Mouse (Mus musculus): ENCODE data around the gene Bfsp2.
"Not testable (repeated sequence)": the region's sequence is repeated elsewhere in the genome, so short reads cannot be mapped to it uniquely, and the experiment has no call there.

Gene Bfsp2

DNA sequence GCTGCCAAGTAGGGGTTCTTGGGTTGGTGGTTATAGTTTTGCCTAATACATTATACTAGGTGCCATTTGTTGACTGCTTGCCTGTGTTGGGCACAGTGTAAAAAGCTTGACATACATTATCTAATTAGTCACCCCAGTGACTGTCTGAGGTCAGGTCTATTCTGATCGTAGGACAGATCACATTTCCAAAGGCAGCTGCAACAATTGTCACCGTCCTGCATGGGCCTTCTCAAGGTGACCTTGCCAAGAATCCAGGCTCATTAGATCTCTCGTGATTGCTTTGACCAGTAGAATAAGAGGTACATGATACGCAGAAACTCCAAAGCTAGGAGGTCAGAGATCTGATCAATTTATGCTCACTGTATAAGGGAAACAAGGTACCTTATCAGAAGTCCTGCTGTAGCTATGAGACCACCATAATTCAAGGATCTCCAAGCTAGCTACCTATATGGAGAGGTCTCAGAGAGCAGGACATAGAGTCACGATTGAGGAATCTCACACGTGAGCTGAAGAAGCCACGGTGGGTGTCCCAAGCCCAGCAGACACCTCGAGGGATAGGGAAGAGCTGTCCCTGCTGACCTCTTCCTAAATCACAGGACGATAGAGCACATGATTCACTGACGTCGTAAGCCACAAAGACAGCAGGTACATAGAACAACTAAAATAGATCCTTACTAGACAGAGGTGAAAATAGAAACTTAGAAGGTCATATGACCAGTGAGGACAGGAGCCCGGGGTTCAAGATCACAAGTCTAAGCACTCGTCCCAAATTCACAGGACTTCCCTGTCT, 49.6 kb downstream of the Bfsp2 start:
- DNase-seq (ENCODE audit: low spot score): no peak

DNA sequence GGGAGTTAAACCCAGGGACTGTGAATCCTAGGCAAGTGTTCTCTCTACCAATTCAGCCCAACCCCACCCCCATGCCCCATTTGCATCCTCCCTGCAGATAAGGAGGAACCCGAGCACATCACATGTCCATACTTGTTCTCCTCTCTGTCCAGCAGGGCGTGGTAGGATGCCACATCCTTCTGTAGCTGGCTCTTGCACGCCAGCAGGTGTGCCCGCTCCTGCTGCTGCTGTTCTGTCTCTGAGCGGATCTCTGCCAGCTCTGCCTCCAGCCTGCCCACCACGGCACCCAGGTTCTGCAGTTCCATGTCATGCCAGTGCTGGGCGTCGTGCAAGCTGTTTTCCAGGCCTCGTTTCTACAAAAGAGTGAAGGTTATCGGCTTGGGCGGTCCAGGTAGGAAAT, 53.8 kb downstream of the Bfsp2 start:
- DNase-seq (ENCODE audit: low spot score): no peak

DNA sequence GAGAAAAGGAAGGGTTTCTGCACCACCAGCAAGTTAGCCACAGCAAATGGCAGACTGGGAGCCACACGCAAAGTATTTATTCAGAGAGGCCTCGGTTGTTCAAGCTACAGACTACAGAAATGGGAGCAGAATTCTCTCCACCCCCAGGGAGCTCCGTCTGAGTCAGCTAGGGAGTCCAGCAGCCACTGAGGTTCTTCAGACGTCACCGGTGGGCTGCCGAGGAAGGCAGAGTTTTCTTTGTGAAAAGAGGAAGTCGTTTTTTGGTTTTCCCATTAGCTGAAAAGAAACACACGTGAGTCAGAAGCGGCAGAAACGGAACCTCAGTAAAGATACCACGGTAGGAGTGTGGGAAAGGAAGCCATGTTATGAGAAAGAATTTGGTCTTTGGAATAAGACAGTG, 55.4 kb downstream of the Bfsp2 start:
- DNase-seq (ENCODE audit: low spot score): no peak

DNA sequence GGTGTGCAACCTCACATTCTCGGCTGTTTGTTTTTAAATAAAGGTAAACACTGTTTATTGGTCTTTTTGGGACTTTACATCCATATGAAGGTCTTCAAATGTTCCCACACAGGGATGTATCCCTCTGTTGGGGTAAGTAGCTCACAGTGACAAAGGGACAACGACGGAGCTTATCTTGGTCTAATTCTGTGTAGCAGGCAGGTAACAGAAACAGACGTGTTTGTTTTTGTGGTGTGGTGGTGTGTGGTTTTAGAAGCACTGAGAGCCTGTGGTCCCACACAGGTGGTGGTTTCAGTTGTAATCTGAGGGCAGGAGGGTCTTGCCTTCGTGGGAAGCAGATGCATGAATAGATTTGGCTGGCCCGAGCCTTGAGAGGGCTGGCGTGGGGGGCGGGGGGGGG, 56.3 kb downstream of the Bfsp2 start:
- no peak for DNase-seq (ENCODE audit: low spot score)

DNA sequence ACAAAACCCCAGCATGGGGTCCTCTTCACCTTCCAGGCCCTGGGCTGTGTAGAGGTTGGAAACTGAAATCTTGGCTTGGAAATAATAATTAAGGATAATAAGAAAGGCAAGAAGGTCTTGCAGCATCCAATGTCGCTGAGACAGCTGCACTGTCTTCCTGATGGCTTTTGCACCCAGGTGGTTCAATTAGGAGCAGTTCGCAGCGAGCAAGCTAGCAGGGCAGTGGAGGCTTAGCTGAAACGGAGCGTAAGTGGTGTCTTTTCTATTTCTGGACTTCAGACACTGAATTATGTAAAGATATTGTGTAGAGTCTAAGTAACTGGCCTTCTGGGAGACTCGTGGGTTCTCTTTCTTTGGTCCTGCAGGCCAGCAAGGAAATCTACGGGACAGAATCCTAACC, 56.8 kb downstream of the Bfsp2 start:
- DNase-seq (ENCODE audit: low spot score): no peak

DNA sequence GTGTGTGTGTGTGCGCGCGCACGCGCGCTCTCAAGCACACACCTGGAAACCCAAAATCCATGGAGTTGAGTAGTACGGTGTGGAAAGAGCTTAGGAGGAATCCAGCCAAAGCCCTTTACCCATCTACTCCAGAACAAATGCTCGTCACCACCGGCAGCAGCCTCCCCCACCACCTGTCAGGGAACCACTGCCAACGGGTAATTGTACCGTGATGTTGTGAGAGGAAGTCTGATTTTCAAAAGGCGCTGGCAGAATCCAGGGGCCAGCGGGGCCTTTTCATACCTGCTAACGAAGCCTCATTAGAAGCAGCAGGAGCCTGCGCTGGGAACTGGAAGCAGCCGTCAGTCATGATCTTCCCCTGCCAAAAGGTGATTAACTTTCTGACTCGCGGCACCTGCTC, 57.4 kb downstream of the Bfsp2 start:
- DNase-seq (ENCODE audit: low spot score): no peak

DNA sequence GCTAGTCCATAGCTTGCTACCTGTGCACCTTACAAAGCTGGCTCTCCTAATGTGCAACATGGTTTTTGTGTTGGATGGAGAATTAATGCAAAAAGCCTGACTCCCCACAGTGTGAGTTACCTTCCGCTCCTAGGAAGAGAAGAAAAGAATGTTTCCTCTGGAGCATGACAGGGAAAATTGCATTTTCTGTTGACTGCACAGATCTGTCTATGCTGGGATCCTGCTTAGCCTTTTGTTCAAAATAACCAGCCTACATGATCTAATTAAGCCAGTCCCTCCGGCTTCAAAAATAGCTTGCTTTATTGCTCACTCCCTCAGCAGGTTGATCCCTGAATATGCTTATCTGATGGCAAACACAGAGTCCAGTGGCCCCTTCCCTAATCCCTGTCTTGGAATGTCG, 59.4 kb downstream of the Bfsp2 start:
- no peak for DNase-seq (ENCODE audit: low spot score)

DNA sequence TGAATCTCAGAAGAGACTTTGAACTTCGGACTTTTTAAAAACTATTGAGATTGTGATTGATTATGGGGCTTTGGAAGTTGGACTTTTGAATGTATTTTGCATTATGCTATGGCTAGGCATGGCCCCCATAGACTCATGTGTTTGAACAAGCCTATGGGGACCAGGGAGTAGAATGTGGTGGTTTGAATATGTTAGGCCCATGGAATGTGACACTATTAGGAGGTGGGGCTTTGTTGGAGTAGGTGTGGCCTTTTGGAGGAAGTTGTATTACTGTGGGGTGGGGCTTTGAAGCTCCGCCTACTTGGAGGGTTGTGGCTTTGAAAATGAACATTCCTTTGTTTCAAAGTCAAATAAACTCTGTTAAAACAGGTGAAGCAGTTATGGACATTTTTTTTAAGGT, 61.4 kb downstream of the Bfsp2 start:
- no peak for DNase-seq (ENCODE audit: low spot score)

DNA sequence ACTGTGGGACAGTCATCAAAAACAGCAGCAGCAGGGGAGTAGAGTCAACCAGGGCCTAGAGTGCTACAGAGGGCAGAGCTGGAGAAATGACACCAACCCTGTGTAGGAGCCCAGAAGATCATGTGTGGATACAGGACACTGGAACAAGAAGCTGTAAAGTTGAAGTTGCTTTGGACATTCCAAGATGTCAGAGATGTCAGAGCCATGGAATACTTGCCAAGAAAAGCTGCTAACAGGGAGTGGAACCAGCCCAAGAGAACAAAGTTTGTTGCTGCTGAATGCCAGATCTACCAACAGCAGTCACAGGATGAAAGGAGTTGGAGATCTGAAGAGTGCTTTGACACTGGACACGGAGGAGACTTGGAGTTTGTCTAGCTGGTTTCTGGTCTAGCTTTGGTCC, 62.0 kb downstream of the Bfsp2 start:
- DNase-seq (ENCODE audit: low spot score): not testable (repeated sequence)

DNA sequence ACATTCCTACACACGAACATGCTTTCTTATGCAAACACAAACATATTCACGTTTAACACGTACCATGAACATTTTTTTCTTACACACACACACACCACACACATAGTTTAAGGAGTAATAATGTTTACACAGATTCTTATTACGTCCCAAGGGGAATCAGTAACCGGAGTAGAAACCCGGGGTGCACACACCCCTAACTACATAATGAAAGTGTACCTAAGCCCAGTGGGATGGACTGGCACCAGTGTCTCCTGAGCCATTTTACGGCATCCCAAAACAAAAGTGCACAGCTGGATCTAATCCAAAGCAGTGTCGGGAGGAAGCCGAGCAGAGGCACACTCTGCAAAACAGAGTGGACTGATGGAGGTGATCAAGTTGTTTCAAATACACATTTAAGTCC, 66.8 kb downstream of the Bfsp2 start:
- DNase-seq (ENCODE audit: low spot score): no peak

DNA sequence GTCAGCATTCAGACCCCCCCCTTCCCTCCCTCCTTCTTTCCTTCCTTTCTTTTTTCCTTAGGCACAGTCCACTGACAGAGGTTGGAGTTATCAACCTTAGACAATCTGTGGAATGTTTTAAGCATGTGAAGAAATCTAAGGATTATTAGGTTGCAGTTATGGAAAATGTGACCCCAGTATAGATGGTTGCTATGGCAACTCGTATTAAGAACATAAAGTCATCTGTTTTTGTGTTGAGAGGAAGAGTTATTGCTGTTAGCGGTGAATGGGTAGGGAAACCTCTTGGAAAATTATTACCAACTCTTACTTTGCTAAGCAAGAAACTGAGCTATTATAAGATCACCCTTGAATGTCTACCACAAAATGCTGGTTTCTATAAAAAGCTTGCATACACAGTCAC, 71.1 kb downstream of the Bfsp2 start:
- DNase-seq (ENCODE audit: low spot score): no peak

DNA sequence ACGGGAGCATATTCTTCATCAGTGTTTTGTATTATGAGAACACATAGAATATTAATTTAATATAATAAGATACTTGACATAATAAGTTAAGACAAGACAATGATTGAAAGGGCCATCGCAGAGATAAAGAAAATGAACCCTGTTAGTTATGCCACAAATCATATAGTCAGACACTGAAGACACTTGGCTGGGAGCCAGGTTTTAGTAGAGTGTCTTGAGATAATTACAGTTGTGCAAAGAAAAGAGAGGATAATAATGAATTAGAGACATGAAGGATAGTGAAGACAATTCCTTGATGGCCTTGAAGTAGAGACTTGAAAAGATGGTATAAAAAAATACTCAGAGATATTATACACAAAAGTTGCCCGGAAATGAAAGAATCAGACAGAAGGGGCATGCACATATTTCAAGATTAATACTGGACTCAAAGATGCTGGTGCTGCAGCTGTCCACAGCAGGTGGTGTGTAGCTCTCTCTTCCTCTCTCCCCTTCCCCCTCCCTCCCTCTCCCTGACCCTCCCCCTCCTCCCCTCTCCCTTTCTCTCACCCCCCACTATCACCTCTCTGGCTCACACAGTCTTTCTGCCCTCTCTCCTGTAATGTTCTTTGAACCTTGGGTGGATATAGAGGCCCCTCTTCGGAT, 72.0 kb downstream of the Bfsp2 start:
- DNase-seq (ENCODE audit: low spot score): no peak

DNA sequence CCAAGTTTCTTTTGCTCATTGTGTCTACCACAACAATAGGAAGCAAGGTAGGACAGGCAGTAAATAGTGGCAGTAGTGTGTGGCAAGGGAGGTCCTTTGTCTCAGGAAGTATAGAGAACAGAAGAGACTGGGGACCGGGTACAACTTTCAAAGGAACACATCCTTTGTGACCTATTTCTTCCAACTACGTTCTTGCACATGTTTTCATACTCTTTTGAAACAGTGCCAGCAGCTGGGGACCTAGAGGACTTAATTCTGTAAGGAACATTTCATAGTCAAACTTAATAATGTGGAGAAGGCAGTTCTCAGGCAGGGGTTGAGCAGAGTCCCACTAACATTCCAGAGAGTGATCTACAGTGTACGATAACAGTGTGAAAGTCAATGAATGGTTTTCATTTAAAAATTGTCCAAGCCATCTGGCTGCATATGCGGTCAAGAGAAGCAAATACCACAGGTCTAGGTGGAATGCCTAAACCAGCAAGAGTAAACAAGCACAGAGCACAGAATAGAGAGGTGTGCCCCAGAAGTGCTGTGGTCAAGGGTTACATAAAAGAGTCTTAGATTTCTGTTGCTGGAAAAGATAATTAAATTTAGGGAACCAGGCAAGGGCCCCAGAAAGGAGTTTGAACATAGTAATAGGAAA, 76.8 kb downstream of the Bfsp2 start:
- no peak for DNase-seq (ENCODE audit: low spot score)

DNA sequence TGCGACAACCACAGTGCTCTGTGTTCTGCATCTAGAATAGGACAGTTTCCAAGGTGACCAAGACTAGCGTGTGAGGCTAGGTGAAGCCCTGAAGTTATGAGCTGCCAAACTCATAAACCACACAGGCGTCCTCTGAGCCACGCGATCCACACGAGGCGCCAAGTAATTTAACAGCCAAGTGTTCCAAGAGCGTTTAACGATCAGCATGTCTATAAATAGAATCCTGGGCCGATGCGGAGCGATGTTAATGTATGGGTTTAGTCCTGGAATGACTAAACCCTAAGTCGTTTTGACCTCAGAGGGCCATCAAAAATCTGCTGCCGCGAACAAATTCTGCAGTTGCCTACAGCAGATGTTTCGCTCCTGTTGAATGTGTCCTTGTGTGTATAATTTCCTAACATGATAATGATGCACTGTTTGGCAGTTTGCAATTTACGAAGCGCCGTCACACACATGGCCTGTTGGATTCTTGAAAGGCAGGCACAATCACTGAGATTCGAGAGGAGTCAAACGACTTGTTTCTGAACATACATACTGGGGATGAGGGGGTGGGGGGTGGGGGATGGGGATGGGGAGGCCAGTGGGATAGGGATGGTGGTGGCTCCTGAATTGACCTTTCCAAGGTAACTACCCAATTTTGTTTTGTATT, 81.6 kb downstream of the Bfsp2 start:
- no peak for DNase-seq (ENCODE audit: low spot score)

DNA sequence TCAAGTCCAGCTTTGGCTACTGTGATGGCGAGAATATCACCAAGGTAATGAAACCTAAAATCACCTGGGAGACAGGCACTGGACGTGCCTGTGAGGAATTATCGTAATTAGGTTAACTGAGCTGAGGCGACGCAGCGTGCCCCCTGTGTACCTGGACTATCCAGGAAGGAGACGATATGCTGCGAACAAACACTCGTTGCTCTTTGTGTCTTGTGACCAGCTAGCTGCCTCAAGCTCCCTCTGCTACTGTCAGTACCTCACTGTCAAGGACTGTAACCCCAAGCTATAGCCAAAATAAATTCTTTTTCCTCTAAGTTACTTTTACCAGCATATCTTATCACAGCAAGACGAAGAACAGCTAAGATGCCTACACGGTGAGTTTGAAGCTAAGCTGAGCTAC, 87.0 kb downstream of the Bfsp2 start:
- no peak for DNase-seq (ENCODE audit: low spot score)

DNA sequence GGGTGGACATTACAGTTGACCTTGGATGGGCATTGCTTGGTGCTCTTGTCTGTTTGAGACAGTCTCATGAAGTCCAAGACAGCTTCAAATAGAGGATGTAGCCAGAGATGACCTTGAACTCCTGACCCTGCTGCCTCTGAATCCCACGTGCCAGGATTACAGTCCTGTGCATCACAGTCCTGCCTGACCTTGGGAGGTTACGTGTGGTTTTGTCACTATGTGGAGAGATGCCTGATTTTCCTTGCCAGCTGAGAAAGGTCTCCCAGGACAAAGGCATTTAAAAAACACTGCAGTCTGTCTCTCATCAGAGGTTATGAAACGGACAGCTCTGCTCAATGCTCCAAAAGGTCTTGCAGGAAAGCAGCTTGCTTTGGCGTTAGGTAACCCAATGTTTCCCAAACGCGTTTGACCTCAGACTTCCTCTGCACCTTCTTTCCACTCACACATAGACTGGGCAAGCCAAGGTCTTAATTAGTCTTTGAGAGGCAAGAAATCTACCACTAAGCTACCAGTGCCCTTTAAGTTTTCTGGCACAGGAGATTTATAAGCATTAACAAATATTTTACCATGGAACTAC, 88.3 kb downstream of the Bfsp2 start:
- DNase-seq (ENCODE audit: low spot score): no peak

DNA sequence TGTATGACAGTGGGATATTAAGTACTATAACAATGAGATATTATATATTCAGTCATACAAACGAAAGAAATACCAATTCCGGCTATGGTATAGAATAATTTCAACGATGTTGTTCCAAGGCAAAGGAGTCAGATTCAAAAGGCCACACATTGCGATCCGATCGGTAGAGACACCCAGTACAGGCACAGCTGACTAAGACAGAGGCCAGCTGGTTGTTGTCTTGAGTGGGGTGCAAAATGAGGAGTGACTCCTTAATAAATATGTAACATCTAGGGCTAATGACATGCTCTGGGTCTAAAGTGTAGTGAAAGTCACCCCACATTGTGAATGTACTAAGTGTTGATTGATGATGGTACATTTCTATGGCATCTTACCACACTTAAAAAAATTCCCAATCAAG, 91.0 kb downstream of the Bfsp2 start:
- no peak for DNase-seq (ENCODE audit: low spot score)

DNA sequence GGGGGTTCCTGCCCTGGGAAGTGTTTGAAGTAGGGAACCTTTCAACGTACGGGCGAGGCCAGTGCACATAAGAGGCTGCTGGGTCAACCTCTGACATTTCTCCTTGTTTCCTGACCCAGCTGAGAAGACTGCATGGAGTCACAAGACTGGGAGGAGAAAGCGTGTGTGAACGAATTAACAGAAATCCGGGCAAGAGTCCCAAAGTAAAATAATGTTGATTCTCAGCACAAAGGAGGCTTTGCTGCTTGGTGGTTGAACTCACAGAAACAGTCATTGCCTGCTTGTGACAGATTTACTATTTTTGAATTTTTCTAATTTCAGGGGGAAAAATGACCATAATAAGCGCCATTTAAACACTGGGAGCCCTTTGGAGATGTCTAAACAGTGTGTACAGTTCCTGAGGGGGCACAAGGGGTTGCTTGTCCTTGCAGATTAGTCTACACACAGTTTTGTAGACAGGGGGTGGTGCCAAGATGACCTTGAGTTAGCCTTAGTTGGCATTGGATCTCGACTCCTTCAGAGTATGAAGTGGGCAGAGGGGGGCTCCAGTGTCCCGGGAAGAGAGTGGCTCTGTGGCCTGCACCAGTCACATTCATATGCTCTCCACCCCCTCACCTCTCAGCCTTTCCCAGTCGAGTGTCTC, 93.1 kb downstream of the Bfsp2 start:
- DNase-seq (ENCODE audit: low spot score): no peak

DNA sequence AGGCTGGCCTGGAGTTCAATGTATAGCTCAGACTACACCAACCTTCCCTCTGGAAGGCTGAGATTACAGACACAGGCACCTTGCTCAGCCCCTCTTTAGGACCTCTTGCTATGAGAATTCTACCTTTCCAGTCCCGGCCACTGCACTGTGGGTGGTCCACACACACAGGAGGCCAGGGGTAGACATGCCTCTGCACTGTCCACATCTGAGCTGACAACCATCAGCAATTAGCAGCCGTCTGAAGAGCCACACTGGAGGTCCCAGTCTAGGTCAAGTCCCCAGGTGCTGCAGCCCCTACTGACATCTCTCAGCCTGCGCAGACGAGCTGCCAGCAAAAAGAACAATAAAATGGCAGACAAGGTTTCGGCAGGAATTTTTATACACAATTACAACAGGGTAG, 93.6 kb downstream of the Bfsp2 start:
- DNase-seq (ENCODE audit: low spot score): no peak

DNA sequence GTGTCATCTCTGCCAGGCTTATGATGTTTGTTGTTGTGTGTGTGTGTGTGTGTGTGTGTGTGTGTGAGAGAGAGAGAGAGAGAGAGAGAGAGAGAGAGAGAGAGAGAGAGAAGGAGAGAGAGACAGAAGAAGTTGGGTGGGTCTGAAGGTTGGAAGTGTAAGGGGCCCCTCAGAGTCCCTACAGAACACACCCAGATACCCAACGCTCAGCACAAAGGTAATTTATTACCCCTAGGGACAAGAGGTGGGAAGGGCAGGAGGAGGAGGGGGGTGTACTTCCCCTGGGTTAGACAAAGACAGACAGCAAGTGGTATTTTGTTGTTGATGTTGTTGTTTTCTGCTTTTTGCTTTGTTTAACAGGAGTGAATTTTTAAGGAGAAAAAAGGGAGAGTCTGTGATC, 94.6 kb downstream of the Bfsp2 start:
- no peak for DNase-seq (ENCODE audit: low spot score)

DNA sequence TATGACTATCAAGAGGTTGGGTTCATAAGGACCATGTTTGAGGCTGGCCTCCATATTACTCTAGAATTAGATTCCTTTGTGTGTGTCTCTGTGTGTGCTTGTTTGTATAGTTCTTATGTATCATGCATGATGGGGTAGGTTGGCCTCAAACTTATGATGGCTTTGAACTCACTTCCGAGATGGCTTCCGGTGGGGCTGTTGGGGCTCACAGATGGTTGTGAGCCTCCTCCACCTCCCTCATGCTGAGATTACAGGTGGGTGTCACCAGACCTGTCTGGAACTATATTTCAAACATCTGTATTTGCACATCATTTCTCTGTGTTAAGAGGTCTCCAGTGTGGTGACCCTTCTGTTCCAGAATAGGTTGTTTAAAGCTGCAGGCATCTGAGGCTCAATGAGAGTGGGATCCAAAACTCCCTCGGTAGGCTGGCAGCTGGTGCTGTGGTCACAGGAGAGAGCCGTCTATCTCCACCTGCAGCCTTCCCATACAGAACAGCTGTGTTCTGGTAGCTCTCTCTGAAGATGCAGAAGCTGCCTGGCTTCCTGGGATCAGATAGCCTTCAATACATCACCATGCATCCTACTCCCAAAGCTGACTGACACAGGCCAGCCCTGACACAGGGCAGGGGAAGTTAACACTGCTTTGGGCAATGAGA, 96.0 kb downstream of the Bfsp2 start:
- DNase-seq (ENCODE audit: low spot score): no peak

DNA sequence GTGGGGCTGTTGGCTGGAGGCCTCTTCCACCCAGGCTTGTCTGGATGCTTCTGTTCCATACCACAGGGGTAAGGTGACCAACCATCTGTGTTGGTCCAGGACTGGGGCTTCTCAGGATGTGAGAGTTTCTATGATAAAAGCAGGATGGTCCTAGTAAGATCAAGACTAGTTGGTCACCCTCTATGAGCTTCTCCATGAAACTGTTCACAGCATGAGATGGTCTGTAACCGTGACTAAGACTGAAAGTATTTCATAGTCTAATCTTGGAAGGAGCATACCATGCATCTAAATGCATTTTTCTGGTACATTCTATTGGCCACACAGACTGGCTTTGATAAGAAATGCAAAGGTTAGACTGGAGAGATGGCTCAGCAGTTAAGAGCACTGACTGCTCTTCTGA, 96.6 kb downstream of the Bfsp2 start:
- DNase-seq (ENCODE audit: low spot score): no peak

All from yolk sac, embryonic 10.5 days (tissue).